Mouse (Mus musculus): Measurements from ENCODE around the gene Cbx8.

DNA sequence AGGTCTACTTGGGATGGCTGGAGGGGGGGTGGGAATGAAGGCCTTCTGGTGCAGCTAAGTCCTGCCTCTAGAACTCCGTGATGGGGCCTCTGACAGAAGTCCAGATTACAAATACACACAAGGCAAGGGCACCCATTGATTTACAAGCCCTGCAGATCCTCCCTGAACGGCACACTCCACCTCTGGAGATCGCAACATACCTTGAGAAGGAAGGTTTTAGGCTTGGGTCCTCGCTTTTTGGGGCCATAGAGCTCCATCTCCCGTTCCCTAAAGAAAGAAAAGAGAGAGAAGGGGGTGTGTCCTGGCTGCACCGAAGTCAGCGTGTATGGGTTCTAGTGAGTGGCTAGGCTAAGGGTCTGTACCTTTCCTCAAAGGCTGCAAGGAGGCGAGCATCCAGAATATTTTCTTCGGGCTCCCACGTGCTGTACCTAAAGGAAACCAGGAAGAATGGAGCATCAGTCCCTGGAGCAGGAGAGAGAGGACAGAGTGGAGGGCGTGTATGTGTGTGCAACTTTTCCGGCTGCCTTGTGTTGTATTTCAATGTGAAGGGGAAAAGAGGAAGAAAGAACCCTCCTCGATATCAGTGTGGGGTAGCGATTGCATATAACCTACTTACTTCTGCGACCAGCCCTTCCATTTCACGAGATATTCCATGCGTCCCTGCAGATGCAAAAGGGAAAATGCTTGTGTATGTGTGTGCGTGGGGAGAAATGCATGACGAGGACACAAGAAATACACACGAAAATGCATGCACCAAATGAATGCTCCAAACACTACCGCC lies 847 bp downstream of the Cbx8 start:
- no peak for TF ChIP-seq GATA1 (IDR thresholded peaks at IDR 0.05; ENCODE audit: low read length)
- no peak for TF ChIP-seq TAL1 (IDR thresholded peaks at IDR 0.05; ENCODE audit: low read length)
